In the genomic region with DNA sequence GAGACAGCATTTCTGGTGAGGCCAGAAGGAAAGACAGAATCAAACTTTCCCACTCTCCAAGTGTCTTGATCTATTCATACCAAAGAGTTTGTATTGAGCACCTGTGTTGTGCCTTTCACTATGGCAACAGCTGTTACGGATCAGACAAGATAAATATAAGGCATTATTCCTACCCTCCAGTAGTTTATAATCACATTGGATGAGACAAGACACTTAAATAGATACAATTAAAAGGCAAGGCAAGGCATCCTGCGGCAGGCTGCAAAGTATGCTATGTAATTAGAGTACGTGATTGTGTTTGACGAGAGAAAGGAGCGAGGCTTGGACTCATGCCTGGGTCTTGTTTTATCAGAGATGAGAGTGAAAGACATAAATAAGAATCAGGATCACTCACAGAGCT, we compare ENCODE assay signal across 24 mouse cellular contexts.
DNase-seq lines count a peak whose midpoint lies in the region; ATAC-seq and TF ChIP-seq lines count a peak whose summit lies in the region.
"Had no signal": no experiment of that assay in that cellular context is flagged by ENCODE, and none has a peak within 500 bp of the region (broad histone marks: within the 10 kb centered on the region; RNA-seq: fewer than 3 reads in every experiment).

No protein-coding gene starts in this region.

- TF ChIP-seq CTCF in intestine, postnatal 0 days (IDR thresholded peaks at IDR 0.05; ENCODE audit: low read depth), result no peak

- ATAC-seq in forebrain, embryonic 16.5 days, result peak; percentile 26; the same call in 1 of the 2 replicates
- no peak for ATAC-seq in forebrain, embryonic 12.5 days (ENCODE audit: low FRiP score)
- no peak for ATAC-seq in embryonic facial prominence, embryonic 15.5 days (ENCODE audit: insufficient number of reproducible peaks, low FRiP score, low TSS enrichment, low read depth)
- ATAC-seq in intestine, postnatal 0 days, result no peak
- ATAC-seq: CD4-positive, CD25-positive, alpha-beta regulatory T cell, adult 4 months; hindbrain, postnatal 0 days; inflammation-experienced regulatory T-cells, adult 6 months; intestine, embryonic 16.5 days had no signal

- H3K9ac ChIP-seq in forebrain, embryonic 16.5 days (replicated peaks; ENCODE audit: low read depth, low read length), result no peak overlapping the region
- no peak overlapping the region for H3K9ac ChIP-seq in forebrain, embryonic 12.5 days
- no peak overlapping the region for H3K9ac ChIP-seq in embryonic facial prominence, embryonic 15.5 days
- H3K9ac ChIP-seq in intestine, postnatal 0 days (ENCODE audit: low read depth, low read length), result no peak overlapping the region
- H3K9ac ChIP-seq: embryonic facial prominence, embryonic 12.5 days; heart, embryonic 13.5 days; hindbrain, embryonic 14.5 days had no signal

- H3K4me1 ChIP-seq in forebrain, embryonic 16.5 days (replicated peaks; ENCODE audit: control insufficient read depth, insufficient read depth, low read length), result peaks cover 8% of the 10 kb centered on the region
- H3K4me1 ChIP-seq in forebrain, embryonic 12.5 days, result no peaks in the 10 kb centered on the region
- H3K4me1 ChIP-seq in embryonic facial prominence, embryonic 15.5 days, result peaks cover 9% of the 10 kb centered on the region; the same call in 1 of the 2 replicates
- no peaks in the 10 kb centered on the region for H3K4me1 ChIP-seq in intestine, postnatal 0 days (replicated peaks; ENCODE audit: control insufficient read depth, insufficient read depth, low read length)
- H3K4me1 ChIP-seq: embryonic facial prominence, embryonic 12.5 days; heart, embryonic 10.5 days; heart, embryonic 13.5 days had no signal

- no peak overlapping the region for H3K27ac ChIP-seq in forebrain, embryonic 16.5 days (ENCODE audit: low read length)
- H3K27ac ChIP-seq in forebrain, embryonic 12.5 days, result no peak overlapping the region
- peak overlapping the region; percentile 6; the same call in 1 of the 2 replicates for H3K27ac ChIP-seq in embryonic facial prominence, embryonic 15.5 days (replicated peaks)
- no peak overlapping the region for H3K27ac ChIP-seq in intestine, postnatal 0 days (ENCODE audit: low read depth, low read length)
- H3K27ac ChIP-seq: embryonic facial prominence, embryonic 12.5 days; heart, adult 2 months; heart, embryonic 10.5 days; heart, embryonic 13.5 days; hindbrain, embryonic 14.5 days; hindbrain, postnatal 0 days had no signal

- DNase-seq in right cerebral cortex, postnatal 10 days (ENCODE audit: low spot score in 2 of 2), result peak; percentile 28 to 42
- DNase-seq in right cerebral cortex, postnatal 4 days, result no peak
- DNase-seq: adrenal gland, adult 2 months; adrenal gland, postnatal 14 days; cerebellum, adult 18-20 months; cerebellum, adult 9-10 months; cerebellum, postnatal 14 days; gastrocnemius, postnatal 10 days; gastrocnemius, postnatal 36 days; heart, adult 2 months; heart, postnatal 14 days; heart, postnatal 4 days had no signal

- H3K36me3 ChIP-seq in forebrain, embryonic 16.5 days (ENCODE audit: control insufficient read depth, insufficient read depth), result no peaks in the 10 kb centered on the region
- H3K36me3 ChIP-seq in forebrain, embryonic 12.5 days (replicated peaks), result no peaks in the 10 kb centered on the region
- H3K36me3 ChIP-seq in embryonic facial prominence, embryonic 15.5 days, result no peaks in the 10 kb centered on the region
- H3K36me3 ChIP-seq in intestine, postnatal 0 days (ENCODE audit: control insufficient read depth, insufficient read depth), result no peaks in the 10 kb centered on the region
- H3K36me3 ChIP-seq: embryonic facial prominence, embryonic 12.5 days; heart, embryonic 10.5 days; heart, embryonic 13.5 days had no signal

- H3K9me3 ChIP-seq in forebrain, embryonic 16.5 days (ENCODE audit: control insufficient read depth, low read length), result no peaks in the 10 kb centered on the region
- no peaks in the 10 kb centered on the region for H3K9me3 ChIP-seq in forebrain, embryonic 12.5 days
- H3K9me3 ChIP-seq in embryonic facial prominence, embryonic 15.5 days (replicated peaks), result no peaks in the 10 kb centered on the region
- no peaks in the 10 kb centered on the region for H3K9me3 ChIP-seq in intestine, postnatal 0 days (ENCODE audit: control insufficient read depth)
- H3K9me3 ChIP-seq: embryonic facial prominence, embryonic 12.5 days; heart, embryonic 10.5 days; heart, embryonic 13.5 days had no signal

- H3K4me3 ChIP-seq in forebrain, embryonic 16.5 days (replicated peaks; ENCODE audit: low read length), result no peak overlapping the region
- no peak overlapping the region for H3K4me3 ChIP-seq in forebrain, embryonic 12.5 days (replicated peaks)
- H3K4me3 ChIP-seq in embryonic facial prominence, embryonic 15.5 days (replicated peaks), result no peak overlapping the region
- H3K4me3 ChIP-seq in intestine, postnatal 0 days (ENCODE audit: low read depth, low read length), result no peak overlapping the region
- H3K4me3 ChIP-seq: embryonic facial prominence, embryonic 12.5 days; heart, adult 2 months; heart, embryonic 10.5 days; heart, embryonic 13.5 days had no signal

- H3K4me2 ChIP-seq in forebrain, embryonic 16.5 days (ENCODE audit: low read length), result no peak overlapping the region
- no peak overlapping the region for H3K4me2 ChIP-seq in forebrain, embryonic 12.5 days
- H3K4me2 ChIP-seq in embryonic facial prominence, embryonic 15.5 days (replicated peaks), result no peak overlapping the region
- no peak overlapping the region for H3K4me2 ChIP-seq in intestine, postnatal 0 days (replicated peaks; ENCODE audit: low read depth)
- H3K4me2 ChIP-seq: embryonic facial prominence, embryonic 12.5 days; heart, embryonic 13.5 days; hindbrain, embryonic 14.5 days had no signal

- 33% methylated on average over 5 of the region's 5 CpGs for WGBS in forebrain, embryonic 16.5 days
- 77% methylated on average over 5 of the region's 5 CpGs for WGBS in forebrain, embryonic 12.5 days
- 50% methylated on average over 5 of the region's 5 CpGs for WGBS in embryonic facial prominence, embryonic 15.5 days
- WGBS in intestine, postnatal 0 days, result 71% methylated on average over 5 of the region's 5 CpGs

- no peaks in the 10 kb centered on the region for H3K27me3 ChIP-seq in forebrain, embryonic 16.5 days (replicated peaks; ENCODE audit: control insufficient read depth, insufficient read depth, low read length)
- no peaks in the 10 kb centered on the region for H3K27me3 ChIP-seq in forebrain, embryonic 12.5 days
- no peaks in the 10 kb centered on the region for H3K27me3 ChIP-seq in embryonic facial prominence, embryonic 15.5 days
- no peaks in the 10 kb centered on the region for H3K27me3 ChIP-seq in intestine, postnatal 0 days (replicated peaks; ENCODE audit: control insufficient read depth, insufficient read depth, low read length)
- H3K27me3 ChIP-seq: embryonic facial prominence, embryonic 12.5 days; heart, embryonic 13.5 days had no signal
